Mouse (Mus musculus) ovary, postnatal 36 days (tissue): Measurements from ENCODE around the gene Zbtb20.

ENCODE experiments used
- DNase-seq: peaks from one replicate; pipeline ENCODE4 v3.0.0; 2022; ENCODE audit warnings: low spot score, mixed read lengths

Gene Zbtb20

DNA sequence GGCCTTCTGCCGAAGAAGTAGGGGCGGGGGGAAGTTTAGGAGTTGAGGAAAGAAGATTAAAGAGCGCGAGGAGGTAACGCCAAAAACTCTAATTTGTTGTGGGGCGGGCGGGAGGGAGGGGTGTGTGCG is at the start of gene Zbtb20:
Zbtb20 (plus strand) TSS at position 30 of the 129 bp plus-strand sequence.
- no peak for DNase-seq

DNA sequence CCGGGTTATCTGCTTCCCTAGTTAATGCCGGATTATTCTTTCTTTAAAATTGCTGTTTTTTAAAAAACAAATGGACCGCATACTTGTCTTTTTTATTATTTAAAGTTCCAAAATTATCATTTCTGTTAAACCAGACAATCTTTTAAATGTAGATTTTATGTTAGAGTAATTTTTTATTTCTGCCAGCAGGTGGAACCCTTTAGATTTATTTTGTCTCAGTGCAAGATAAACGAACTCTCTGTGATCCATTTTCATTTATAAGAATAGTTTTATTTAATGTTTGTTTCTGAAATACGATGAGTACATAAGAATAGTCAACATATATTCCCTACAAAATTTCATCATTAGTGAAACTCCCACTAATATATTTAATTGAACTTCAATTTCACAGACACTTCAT is 39.7 kb upstream of the Zbtb20 start:
- DNase-seq: no peak

DNA sequence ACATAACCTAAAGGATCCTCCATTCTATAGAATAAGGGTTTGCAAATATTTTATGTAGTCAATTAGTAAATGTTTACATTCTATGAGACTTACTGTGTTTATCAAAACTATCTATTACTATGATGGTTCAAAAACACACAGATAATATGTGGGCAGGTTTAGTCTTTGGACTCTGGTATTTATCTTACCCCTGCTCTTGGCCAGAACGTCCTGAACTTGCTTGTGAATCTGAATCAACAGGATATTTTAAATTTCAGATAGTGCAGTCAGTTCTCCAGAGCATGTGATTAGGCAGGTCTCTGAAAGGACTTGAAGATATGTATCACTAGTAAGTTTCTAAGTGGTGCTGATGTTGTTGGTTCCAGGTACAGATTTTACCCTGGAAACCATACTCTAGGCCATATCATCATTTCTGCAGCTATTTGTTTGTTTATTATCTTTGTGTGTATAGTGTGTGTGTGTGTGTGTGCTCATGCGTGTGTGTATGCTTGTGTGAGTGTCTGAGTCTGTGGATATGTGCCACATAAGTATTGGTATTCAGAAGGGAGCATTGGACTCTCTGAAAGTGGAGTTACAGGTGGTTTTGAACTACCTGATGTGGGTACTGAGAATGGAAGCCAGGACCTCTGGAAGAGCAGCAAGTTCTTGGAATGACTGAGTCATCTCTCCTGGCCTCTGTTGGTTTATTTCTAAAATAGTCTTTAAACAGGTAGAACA is 39.1 kb upstream of the Zbtb20 start:
- no peak for DNase-seq

DNA sequence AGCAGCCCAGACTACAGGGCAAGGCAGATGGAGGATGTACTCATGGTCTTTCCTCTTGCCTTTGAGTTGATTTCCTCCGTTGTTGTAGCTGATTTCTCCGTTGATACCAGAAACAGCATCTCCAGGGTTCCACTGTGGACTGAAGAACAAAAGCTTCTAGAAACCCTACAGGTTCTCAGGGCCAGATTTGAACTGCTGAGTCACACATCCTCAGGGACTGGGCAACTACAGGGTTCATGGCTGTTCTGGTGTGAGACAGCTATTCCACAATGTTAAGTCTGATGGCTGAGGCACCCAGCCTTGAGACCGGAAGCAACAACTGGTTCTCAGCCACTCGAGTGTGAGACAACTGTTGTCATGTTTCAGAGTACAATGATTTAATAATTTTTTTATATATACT is 37.5 kb upstream of the Zbtb20 start:
- DNase-seq: no peak

DNA sequence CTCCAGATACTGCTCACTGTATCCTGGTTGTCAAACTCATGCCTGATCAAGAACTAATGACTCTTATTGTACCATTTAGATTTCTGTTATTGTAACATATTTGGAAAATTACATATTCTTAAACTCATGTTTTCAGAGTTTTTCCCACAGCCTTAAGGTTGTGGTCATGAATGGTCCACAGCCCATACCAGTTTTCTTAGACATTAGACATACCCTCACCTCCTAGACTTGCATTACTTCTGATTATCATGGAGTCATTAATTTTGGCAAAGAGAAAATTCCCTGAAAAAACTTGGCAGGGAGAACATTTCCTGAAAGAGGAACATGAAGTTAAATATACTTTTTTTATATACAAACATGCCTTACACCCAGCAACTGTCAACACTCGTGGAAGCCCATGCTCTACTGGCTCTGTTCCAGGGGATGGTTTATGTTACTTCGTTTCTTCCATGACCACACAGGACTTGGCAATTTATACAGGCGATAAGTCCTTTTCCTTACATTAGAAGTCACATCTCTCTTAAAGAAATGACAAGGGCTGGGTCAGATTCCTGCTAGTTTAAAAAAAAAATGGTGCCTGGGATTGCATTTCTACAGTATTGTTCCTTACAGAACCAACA is 18.0 kb upstream of the Zbtb20 start:
- no peak for DNase-seq

DNA sequence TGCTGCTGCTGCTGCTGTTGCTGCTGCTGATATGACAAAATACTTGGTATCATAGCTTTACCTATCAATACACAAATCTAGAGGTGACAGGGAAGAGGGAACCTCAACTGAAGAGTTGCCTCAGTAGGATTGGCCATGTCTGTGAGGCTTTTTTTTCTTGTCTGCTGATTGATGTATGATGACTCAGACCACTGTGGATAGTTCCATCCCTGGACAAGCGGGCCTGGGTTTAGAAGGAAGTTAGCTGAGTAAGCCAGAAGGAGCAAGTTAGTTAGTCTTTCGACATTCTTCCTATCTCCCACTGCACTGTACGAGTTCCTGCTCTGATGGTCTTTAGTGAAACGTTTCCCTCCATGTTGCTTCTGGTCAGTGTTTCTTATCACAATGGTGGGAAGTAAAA is 16.4 kb upstream of the Zbtb20 start:
- no peak for DNase-seq

DNA sequence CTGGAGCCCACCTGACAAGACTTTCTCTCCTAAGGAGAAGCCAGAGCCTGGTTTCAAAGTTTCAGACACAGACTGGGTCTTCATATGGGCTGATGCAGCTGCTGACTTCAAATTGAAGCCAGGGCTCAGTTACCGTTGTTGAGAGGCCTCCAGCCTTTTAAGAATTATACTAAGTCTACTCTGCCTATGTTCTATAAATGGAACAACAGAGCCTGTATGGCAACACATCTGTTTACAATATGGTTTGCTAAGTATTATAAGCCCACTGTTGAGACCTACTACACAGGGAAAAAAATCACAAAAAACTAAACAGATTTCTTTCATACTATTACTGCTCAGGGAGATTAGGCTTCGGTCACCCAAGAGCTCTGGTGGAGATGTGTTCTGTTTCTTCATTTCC is 12.4 kb upstream of the Zbtb20 start:
- DNase-seq: no peak

DNA sequence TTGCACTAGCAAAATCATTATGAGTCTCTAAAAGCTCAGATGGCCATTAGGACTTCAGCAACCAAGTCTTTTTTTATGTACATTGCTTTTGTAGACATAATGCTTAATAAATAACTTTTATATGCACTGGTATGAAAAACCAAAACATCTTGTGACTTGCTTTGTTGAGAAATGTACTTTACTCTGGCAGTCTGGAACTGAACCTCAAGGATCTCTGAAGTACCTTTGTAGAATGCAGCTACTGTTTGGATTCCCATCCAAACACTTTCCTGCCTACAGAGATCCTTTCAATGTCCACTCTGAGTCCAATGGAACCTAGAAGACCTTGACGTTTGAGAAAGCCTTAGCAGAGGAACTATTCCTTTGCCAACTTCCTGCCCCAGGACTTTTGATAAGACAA is 9.6 kb upstream of the Zbtb20 start:
- no peak for DNase-seq

DNA sequence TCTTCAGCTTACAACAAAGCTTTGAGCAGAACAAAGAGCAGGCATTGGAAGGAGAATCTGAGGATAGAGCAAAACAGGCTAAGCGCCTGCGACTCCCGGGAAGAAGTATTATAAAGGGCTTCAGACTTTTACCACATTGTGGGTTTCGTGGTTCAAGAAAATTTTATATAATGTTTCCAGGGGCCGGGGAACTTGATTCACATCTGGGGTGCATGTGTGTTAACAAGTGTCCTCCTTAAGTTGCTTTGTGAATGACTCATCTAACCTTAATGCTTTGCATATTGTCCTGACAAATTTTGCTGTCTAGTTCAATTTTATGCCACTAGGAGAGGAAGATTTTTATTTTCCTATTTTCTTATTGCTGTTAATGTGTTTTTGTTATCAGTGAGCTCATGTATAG is 3.6 kb upstream of the Zbtb20 start:
- no peak for DNase-seq

DNA sequence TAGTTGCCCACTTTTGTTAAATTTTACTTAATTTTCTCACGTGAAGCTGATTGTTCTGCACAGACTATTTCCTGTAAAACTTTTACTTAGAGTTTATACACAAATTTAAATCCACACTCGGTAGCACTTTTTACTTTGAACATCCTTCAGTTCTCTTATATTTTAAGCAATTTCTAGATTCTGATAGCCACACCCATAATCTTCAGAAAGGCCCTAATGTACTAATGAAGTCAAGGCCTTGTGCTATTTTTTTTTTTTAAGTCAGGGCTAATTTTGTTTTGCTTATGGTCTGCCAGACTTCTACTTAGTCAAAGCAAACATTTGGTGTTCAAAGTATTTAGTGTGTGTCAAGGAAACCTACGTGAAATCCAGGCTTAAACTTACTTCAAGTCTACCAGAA is 1.7 kb upstream of the Zbtb20 start:
- DNase-seq: no peak

DNA sequence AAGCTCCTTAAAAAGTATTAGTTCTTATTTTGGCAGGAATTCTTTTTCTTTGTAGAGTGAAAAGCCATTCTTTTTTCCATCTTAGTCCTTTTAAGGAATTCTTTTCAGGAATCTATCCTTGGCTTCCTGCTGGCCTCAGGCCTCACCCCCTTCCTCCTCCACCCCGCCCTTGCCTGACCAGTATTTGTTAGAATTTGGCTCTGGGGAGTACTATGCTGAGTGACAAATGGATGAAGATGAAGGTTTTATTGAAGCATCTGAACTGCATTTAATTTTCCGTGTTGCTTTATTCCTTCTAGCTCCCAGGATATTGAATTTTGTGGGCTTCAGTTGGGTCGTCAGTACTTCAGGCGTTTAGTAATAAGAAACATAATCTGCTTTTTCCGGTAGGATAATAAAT is 1.2 kb upstream of the Zbtb20 start:
- DNase-seq: peak; percentile 27

DNA sequence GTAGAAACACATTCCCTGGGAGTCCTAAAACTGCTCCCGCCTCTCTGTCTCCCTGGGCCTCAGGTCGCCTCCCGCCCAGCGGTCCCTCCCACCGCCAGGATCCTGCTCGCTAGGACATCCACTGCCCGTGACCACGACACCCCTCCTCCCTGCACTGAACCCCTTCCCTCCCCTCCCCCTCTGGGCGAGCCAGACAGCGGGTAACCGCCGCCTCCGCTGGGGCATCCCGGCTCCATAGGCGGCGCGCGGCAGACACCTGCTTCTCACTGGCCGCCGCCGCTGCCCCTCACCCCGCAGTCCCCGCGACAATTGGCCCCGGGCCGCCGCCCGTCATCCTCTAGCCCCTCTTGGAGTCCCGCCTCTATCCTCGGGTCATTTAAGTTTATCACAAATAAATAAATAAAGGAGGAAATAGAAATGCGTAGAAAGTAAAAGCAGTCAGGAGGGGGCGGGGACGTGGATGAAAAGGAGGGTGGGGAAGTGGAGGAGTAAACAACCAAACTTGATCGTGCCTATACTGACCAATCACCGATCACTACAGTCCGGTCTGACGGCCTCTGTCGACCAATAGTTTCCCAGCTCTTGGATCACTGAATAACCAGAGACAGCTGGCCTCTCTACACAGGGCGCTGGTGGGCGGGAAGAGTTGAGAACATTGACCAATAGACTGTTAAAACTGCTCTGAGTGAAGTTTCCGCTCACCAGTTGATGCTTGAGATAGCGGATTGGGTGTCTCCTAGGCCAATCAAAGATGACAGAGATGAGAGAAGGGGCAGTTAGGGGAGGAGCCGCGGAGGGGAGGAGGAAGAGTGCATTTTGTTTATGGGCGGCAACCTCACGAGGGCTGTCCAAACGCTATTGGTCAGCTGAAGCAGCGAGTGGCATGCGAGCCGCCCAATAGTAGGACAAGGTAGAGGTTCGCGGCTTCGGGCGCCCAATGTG is 500 bp upstream of the Zbtb20 start:
- peak; percentile 98 for DNase-seq

DNA sequence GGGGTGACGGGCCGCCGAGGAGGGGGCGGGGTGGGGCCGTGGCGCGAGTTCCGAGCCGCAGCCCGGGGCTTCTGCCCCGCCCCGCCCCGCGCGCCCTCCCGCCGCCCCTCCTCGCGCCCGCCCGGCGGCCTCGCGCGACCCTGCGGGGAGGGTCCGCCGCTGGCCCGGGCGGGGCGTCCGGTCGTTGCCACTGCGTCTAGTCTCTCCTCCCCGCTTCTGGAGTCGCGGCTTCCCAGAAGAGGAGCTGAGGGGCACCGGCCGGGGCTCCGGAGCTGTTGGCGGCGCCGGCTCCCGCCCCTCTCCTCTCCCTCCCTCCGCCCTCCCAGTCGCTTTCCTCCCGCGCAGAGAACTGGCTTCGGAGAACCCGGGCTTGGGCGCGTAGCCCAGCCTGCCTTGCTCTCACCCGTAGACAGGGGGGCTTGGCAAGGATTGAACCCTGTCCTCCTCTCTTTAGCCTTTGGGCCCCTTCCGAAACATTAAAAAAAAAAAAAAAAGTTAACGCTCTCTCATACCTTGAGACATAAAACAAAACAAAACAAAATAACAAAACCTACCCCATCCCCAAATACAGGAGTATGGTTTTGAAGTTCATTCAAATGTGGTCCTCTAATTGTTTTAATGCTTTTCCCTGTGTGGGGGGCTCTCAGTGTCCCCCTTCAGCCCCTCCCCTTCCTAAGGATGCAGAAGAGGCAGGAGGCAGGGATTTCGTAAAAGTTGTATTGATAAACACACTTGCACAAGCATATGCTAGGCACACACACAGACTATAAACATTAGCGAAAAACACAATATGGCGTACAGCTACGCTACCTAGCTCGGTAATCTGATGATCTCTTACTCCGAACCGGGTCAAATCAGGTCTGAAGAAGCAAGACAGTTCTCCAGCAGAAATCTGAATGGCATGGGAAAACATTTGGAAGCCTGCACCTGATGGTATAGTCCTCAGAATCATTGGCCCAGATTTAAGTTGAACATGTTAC is 630 bp downstream of the Zbtb20 start:
- DNase-seq: peak; percentile 84

DNA sequence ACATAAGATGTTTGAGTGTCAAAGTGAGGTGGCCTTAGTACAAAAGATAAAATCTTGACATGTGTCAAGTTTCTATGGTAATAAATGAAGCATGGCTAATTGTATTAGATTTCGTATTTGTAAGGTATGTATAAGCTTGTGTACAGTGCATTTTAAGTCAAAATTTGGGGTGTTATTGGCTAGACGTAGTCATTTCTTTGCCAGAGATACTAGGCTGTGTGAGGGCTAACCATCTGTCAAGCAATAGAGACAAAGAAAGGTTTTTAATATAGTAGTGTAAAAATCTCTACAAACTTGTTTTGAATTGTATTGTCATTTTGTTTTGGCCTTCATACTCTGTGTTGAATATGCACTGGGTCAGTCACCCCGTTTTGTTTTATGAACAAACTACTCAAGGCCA is 4.4 kb downstream of the Zbtb20 start:
- DNase-seq: no peak

DNA sequence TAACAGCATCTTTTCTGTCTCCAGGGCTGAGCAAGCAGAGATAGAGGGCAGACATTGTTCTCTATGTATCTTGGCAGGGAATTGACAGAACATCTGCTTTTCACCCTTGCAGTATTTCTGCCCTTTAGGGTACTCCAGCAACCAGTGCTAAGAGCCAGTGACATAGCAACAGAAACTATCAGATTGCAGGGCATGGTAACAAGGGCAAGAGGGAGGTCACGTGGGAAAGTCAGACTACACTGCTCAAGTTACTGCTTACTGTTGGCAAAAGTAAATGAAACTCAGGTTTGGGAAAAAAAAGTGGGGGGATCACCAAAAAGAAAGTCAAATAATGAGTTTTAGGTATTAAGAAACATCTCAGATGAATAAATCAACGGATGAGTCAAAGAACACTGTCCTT is 9.9 kb downstream of the Zbtb20 start:
- no peak for DNase-seq

DNA sequence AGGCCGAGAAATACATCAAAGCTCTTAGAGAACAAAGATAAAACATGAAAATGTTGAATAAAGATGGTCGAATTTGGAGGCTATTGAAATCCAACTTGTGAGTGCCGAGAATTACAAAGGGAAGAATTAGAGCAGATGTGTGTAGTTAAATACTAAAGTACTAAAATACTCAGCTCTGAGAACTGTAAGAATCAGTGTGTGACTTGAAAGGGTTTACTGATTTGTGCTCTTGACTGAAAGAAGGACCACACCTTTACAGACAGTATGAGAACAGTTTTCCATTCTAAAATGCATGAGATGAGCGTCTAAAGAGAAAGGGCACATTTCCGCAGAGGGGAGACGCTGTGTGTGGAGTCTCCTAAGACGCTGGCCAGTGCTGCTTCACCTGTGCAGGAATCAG is 10.3 kb downstream of the Zbtb20 start:
- no peak for DNase-seq

DNA sequence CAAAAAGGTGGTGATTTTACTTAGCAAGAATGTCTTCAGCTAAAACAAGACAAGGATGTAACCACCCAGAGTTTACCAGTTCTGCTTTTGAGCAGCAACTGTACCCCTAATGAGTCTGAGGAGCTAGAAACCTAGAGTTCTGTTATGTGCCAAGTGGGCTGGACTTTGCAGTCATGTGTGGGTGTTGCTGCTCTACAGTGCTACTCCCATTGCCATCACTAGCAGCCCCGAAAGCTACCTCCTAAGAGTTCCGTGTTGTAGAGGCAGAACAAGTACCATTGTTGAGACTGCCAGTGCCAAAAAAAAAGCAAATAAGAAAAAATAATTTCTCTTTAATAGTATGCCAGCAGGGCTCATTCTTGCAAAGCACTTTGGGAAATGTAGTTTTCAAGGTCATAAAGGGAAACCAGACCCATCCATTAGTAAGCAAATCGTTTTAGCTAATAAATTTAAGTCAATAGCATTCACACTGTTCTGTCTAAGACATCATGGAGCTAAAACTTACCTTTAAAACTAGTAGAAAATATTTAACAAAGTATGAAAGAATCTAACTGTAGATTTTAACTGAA is 21.5 kb downstream of the Zbtb20 start:
- no peak for DNase-seq

DNA sequence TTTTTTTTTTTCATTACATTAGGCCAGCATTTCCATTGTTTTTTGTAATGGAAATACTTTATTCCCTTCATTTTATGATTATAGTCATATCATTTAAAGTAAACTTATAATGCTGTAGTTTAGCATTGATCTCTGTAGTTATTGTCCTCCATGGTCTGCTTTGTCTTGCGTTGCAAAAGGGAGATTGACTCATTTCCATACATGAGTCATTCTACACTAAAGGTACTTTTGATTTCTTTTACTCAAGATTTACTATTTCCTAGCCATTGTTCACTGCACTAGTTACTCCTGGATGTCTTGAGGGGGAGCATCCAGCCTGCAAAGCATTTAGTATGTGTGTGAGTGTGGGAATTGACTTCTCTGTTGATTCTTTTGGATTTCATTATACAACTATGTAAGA is 24.6 kb downstream of the Zbtb20 start:
- DNase-seq: no peak

DNA sequence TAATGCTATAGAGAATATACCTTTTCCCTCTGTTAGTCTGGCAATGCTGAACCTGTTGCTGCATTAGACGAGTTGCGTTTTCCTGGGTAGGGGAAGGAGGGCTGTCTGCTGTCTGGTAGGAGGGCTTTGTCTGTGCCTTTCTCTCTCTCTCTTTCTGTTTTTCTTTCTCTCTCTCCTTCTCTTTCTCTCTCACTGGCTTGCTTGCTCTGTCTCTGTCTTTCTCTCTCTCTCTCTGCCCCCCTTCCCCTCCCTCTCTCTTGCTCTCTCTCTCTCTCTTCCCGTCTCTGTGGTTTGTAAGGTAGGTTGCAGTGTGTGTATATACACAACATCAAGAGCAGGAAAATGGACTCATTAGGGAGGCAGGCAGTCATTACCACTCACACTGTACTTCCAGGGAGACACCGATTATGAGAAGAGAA is 31.6 kb downstream of the Zbtb20 start:
- DNase-seq: peak; percentile 13

DNA sequence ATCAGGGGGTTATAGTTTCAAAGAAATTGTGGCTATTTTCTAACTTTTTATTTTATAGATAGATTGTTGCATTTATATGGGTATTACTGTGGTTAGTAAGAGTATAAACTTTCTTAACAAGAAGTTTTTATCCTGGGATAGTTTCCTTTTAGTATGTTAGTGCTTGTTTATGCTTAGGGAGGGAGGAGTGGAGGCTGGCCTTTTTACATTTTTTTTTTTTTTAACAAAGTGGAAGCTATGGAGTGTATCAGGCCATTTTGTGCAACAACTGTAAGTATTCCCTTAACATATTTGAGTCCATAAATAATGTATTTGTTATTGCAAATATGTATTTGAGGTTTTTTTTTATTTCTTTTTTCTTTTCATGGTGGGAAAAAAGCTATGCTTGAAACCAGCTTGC is 32.7 kb downstream of the Zbtb20 start:
- DNase-seq: no peak

DNA sequence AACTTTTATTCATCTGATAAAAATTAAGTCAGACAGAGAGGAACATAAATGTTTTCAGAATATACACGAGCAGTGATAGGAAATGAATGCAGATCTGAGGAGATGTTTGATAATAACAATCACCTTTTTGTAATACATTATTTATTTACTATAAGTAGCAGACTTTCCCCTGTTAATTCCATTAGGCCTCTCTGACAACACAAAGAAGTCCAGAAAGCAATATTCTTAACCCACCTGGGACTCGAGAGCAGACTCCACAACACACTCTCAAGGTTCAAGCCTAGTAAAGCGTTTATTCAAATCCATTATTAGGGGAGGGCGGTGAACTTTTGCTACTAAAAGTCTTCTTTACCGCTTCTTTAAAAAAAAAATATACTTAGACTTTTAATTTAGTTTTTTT is 33.2 kb downstream of the Zbtb20 start:
- no peak for DNase-seq

DNA sequence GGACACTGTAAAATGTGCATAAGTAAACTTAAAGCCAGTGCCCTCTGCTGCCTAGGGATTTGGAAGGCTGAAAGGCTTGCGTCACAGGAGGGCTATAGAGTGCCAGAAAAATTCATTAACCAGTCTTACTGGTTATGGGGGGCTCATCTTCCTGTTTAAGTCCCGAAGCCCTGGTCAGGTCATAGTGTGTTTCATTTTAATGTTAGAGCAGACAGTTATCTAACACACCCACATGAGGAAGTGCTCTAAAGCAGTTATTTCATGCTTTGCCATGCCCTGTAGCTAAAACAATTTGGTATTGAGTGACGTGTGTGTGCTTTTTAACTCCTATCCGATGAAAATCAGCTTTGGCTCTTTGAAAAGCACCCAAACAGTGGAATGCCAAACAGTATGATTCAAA is 34.3 kb downstream of the Zbtb20 start:
- DNase-seq: no peak
